Mouse (Mus musculus) lung, embryonic 14.5 days (tissue): ENCODE data around the gene Tm9sf4. TPM values are rescaled to one million over a fixed set of nuclear protein-coding genes. Genes with fewer than 3 reads are reported as not detected.

Experiments
- ATAC-seq: fragments of 200-750 bp; cut with Nextera tagmentation; 2 replicates; pipeline ENCODE4 v1.8.0; 2017; ENCODE audit warnings: mild to moderate bottlenecking, moderate TSS enrichment, moderate library complexity; ENCODE audit not compliant: insufficient read depth
- DNase-seq: peaks from one replicate; pipeline ENCODE4 v3.0.0-alpha.2; 2015
- H3K27ac ChIP-seq: fragments of 300-500 bp; sonication (generic); 2 replicates; pipeline ENCODE4 v1.5.1; 2014; ENCODE audit warnings: low read depth, mild to moderate bottlenecking, moderate library complexity
- H3K27me3 ChIP-seq: fragments of 300-500 bp; sonication (generic); 2 replicates; pipeline ENCODE4 v1.6.1; 2014; ENCODE audit warnings: low read length, control low read depth; ENCODE audit not compliant: insufficient read depth
- H3K36me3 ChIP-seq: fragments of 300-500 bp; sonication (generic); 2 replicates; pipeline ENCODE4 v1.6.1; 2014; ENCODE audit warnings: control low read depth; ENCODE audit not compliant: insufficient read depth
- H3K4me1 ChIP-seq: fragments of 300-500 bp; sonication (generic); 2 replicates; pipeline ENCODE4 v1.6.1; 2014; ENCODE audit warnings: antibody characterized with exemption, control low read depth; ENCODE audit not compliant: insufficient read depth
- H3K4me2 ChIP-seq: fragments of 300-500 bp; sonication (generic); 2 replicates; pipeline ENCODE4 v1.6.1; 2014; ENCODE audit warnings: mild to moderate bottlenecking
- H3K4me3 ChIP-seq: fragments of 300-500 bp; sonication (generic); 2 replicates; pipeline ENCODE4 v1.5.1; 2014; ENCODE audit warnings: low read depth, low read length
- H3K9ac ChIP-seq: fragments of 300-500 bp; sonication (generic); 2 replicates; pipeline ENCODE4 v1.6.1; 2014
- H3K9me3 ChIP-seq: fragments of 300-500 bp; sonication (generic); 2 replicates; pipeline ENCODE4 v1.6.1; 2016; ENCODE audit warnings: low read depth, low read length, control low read depth
- CTCF ChIP-seq: IDR thresholded peaks from 2 replicates; pipeline ENCODE4 v1.5.1; 2016; ENCODE audit warnings: antibody characterized with exemption, low read depth
- WGBS: fragments of 180-500 bp; shearing (Covaris S2); extraction: QIAGEN DNeasy Blood & Tissue Kit; methylation state at CpG from one replicate; pipeline ENCODE4 v1.1.7; 2014; 5-methylcytosine and 5-hydroxymethylcytosine counted together
- polyA plus RNA-seq: library from polyadenylated mRNA; unstranded; fragments of >200 nt; fragmentation: Nextera tagmentation; extraction: Ambion mirVana; gene quantifications from 2 replicates; pipeline ENCODE4 v1.2.1, GENCODE M21; 2014

Tm9sf4 gene
- polyA plus RNA-seq, 1 experiment from 2014 or later: 90.9 TPM

DNA sequence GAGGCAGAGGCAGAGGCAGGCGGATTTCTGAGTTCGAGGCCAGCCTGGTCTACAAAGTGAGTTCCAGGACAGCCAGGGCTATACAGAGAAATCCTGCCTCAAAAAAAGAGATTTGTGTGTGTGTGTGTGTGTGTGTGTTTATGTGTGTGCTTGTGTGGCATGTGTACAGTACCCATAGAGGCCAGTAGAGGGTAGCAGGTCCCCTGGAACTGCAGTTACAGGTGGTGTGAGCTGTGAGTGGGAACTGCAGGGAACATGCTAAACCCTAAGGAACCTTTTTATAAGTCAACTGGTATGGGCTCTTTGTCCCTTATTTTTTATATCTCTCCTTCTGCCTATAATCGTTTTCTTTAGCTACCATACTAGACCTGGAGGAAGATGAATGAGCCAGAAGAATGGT, 3.8 kb upstream of the Tm9sf4 start:
- Histone ChIP-seq H3K4me3 (no peak overlapping the region), H3K9me3 (no peaks in the 10 kb centered on the region), H3K27me3 (no peaks in the 10 kb centered on the region), H3K4me2 (no peak overlapping the region), H3K27ac (no peak overlapping the region), H3K9ac (no peak overlapping the region), H3K4me1 (peaks cover 2% of the 10 kb centered on the region; the same call in 1 of the 2 replicates), H3K36me3 (no peaks in the 10 kb centered on the region)
- no peak for ATAC-seq
- TF ChIP-seq CTCF: peak; percentile 37
- 74% methylated on average over 2 of the region's 3 CpGs for WGBS
- DNase-seq: no peak

DNA sequence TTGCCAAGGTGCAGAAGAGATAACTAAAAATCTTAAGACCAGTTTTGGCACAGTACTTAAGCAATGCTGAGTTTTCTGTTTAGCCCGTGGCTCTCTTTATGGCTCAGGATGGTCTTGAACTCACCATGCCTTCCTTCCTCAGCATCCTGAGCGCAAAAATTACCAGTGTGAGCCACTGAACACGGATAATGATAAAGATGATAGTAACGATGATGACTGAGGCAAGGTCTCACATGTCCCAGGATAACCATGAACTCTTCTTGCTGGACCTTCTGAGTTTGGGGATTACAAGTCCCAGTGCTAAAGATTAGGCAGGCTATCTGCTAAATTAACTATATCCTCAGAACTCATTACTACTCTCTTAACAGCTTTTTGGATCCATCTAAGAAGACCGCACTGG, 970 bp upstream of the Tm9sf4 start:
- Histone ChIP-seq H3K4me3 (no peak overlapping the region), H3K4me2 (no peak overlapping the region), H3K36me3 (peaks cover 3% of the 10 kb centered on the region; the same call in 1 of the 2 replicates), H3K27ac (no peak overlapping the region), H3K9me3 (no peaks in the 10 kb centered on the region), H3K4me1 (peaks cover 3% of the 10 kb centered on the region; the same call in 1 of the 2 replicates), H3K9ac (no peak overlapping the region), H3K27me3 (no peaks in the 10 kb centered on the region)
- DNase-seq: no peak
- ATAC-seq: no peak
- WGBS: 82% methylated on average over 5 of the region's 5 CpGs
- TF ChIP-seq CTCF: no peak

DNA sequence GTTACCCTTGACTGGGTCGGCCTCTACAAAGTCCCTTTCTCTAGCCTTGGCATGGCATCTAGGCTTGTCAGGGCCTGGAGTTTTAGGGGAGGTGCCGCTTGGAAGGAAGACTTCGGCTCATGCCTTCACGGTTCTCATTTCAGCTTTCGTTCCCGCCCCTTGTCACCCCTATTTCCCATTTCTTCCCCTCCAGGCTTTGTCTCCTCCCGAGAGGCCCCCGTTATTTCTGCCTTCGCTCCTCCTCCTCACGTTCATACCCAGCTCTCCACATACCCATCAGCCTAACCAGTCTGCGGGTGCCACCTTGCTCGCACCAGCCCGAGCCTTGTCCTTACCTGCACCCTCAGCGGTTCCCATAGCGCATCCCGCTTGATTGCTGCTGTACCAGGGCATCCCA, 579 bp downstream of the Tm9sf4 start:
- ATAC-seq: peak; percentile 41
- no peak for TF ChIP-seq CTCF
- WGBS: under 1% methylated on average over 16 of the region's 16 CpGs
- H3K9ac ChIP-seq: peak overlapping the region; percentile 87
- no peaks in the 10 kb centered on the region for H3K9me3 ChIP-seq
- H3K4me3 ChIP-seq: peak overlapping the region; percentile 92
- H3K27ac ChIP-seq: peak overlapping the region; percentile 95
- H3K36me3 ChIP-seq: peaks cover 6% of the 10 kb centered on the region
- H3K27me3 ChIP-seq: no peaks in the 10 kb centered on the region
- peak overlapping the region; percentile 68 for H3K4me2 ChIP-seq
- peaks cover 3% of the 10 kb centered on the region; the same call in 1 of the 2 replicates for H3K4me1 ChIP-seq
- DNase-seq: no peak

DNA sequence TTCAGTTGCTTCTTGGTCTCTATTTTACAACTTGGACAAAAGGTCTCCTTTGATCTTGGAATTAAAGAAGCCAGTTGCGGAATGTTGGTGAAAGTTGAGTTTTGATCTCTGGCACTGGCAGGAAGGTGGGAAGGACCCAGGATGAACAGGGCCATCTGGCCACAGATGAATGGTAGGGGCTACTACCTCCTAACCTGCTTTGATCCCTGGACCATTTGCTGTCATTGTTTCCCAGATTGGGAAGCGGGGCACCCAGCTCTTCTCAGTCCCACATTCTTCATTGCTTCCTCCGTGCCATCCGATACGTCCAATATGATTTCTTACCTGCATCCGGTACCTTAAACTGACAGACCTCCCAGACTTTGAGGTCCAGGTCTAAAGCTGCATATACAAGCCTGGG, 6.0 kb downstream of the Tm9sf4 start:
- TF ChIP-seq CTCF: no peak
- WGBS: 75% methylated on average over 6 of the region's 6 CpGs
- ATAC-seq: no peak
- Histone ChIP-seq H3K9me3 (no peaks in the 10 kb centered on the region), H3K4me1 (peaks cover 2% of the 10 kb centered on the region; the same call in 1 of the 2 replicates), H3K4me3 (no peak overlapping the region), H3K4me2 (no peak overlapping the region), H3K36me3 (peaks cover 8% of the 10 kb centered on the region), H3K27me3 (no peaks in the 10 kb centered on the region), H3K9ac (no peak overlapping the region), H3K27ac (no peak overlapping the region)
- no peak for DNase-seq

DNA sequence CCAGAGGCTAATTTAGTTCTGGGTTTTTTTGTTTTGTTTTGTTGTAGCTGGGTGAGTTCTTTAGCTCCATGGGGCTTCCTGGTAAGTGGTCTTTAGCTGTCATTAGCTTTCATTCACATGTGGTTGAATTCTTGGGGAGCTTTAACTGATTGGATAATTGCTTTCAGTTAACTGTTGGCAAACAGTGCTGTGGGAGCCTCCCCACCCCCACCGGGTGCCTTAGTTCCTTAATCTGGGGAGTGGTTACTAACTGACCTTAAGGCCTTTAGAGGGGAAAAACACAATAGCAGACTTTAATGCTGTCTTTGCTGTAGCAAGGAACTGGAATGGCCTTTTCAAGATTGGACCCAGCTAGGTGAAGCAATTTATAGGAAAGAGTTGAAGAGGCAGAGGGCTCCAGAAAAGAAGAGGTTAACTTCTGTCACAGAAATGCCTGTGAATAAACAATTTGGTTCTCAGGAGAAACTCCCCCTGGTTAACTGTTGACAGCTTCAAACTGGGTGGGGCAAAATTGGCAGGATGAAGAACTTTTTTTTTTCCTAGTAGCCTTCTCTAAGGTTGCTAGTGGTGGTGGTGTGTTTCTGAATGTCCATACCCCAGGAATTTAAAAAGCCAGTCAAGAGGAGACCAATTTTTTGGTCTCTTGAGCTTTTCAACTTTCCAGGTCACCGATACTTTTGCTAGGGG, 7.2 kb downstream of the Tm9sf4 start:
- no peak overlapping the region for H3K4me2 ChIP-seq
- H3K4me3 ChIP-seq: no peak overlapping the region
- H3K27me3 ChIP-seq: no peaks in the 10 kb centered on the region
- DNase-seq (no peak), ATAC-seq (no peak)
- WGBS: 35% methylated on average over 2 of the region's 2 CpGs
- peaks cover 8% of the 10 kb centered on the region for H3K36me3 ChIP-seq
- TF ChIP-seq CTCF: no peak
- H3K27ac ChIP-seq: peak overlapping the region; percentile 18; the same call in 1 of the 2 replicates
- no peaks in the 10 kb centered on the region for H3K9me3 ChIP-seq
- no peak overlapping the region for H3K9ac ChIP-seq
- no peaks in the 10 kb centered on the region for H3K4me1 ChIP-seq

DNA sequence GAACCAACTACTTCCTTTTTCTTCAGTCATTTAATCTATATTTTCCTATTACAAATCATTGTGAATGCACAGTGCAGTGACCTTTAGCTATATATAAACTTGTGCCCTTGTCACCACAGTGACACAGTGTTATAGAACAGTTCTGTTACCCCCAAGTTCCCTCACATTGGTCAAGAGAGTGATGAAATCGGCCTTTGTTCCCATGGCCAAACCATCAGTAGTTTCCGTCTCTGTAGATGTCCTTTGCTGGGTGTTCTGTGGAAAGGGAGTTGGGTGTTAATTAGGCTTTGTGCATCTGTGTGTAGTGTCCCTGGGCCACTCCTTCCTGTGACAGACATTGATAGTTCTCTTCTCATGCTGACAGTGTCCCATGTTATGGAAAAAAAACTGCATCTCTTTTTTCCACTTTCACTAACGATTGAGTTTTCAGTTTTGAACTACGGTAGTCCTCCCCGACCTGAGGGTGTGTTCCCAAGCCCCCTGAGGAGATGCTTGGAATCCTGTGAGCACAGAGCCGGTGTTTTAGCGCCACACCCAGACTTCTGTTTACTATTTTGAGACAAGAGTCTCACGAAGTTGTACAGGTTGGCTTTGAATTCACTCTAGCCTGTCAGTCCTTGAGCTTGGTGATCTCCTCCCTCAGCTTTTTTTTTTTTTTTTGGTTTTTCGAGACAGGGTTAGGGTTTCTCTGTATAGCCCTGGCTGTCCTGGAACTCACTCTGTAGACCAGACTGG, 9.6 kb downstream of the Tm9sf4 start:
- Histone ChIP-seq H3K4me1 (no peaks in the 10 kb centered on the region), H3K27me3 (no peaks in the 10 kb centered on the region), H3K9me3 (no peaks in the 10 kb centered on the region), H3K27ac (no peak overlapping the region), H3K4me2 (no peak overlapping the region), H3K9ac (no peak overlapping the region), H3K36me3 (peaks cover 4% of the 10 kb centered on the region; the same call in 1 of the 2 replicates), H3K4me3 (no peak overlapping the region)
- no peak for DNase-seq
- TF ChIP-seq CTCF: no peak
- no peak for ATAC-seq
- 87% methylated on average over 9 of the region's 9 CpGs for WGBS

DNA sequence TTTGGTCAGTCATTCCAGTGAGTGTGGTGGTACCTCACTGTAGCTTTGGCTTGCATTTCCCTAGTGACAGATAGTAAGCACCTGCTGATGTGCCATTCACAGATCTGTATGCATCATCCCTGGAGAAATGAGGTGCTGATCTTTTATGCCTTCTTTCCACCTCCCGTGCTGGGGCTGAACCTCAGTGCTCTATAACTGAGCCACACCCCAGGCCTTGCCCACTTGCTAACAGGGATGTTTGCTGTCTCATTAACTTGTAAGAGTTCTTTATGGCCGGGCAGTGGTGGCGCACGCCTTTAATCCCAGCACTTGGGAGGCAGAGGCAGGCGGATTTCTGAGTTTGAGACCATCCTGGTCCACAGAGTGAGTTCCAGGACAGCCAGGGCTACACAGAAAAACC, 10.9 kb downstream of the Tm9sf4 start:
- no peak for ATAC-seq
- WGBS: 88% methylated on average over 5 of the region's 5 CpGs
- H3K36me3 ChIP-seq: no peaks in the 10 kb centered on the region; the same call in 1 of the 2 replicates

More for the DNA sequence above, 10.9 kb downstream of the Tm9sf4 start:
- Histone ChIP-seq H3K9ac (no peak overlapping the region), H3K4me1 (no peaks in the 10 kb centered on the region), H3K9me3 (no peaks in the 10 kb centered on the region), H3K27me3 (no peaks in the 10 kb centered on the region), H3K4me3 (no peak overlapping the region), H3K27ac (no peak overlapping the region), H3K4me2 (no peak overlapping the region)
- DNase-seq: no peak
- TF ChIP-seq CTCF: no peak
